Mouse (Mus musculus): ENCODE results near the gene 5031439G07Rik. TPM values are rescaled to one million over a fixed set of nuclear protein-coding genes. Genes with fewer than 3 reads are reported as not detected.

5031439G07Rik gene
- total RNA-seq (2012; rRNA removed), result 16.7 and 19.6 TPM in 2 replicates
- polyA plus RNA-seq (2012; ENCODE audit: insufficient read depth in 1 of 2, insufficient read length in 2 of 2, low read depth in 1 of 2, low replicate concordance in 2 of 2, missing spikeins in 1 of 2), result 10 to 100 TPM in 1 of 2 experiments, not detected in 1; 61.0 TPM

DNA sequence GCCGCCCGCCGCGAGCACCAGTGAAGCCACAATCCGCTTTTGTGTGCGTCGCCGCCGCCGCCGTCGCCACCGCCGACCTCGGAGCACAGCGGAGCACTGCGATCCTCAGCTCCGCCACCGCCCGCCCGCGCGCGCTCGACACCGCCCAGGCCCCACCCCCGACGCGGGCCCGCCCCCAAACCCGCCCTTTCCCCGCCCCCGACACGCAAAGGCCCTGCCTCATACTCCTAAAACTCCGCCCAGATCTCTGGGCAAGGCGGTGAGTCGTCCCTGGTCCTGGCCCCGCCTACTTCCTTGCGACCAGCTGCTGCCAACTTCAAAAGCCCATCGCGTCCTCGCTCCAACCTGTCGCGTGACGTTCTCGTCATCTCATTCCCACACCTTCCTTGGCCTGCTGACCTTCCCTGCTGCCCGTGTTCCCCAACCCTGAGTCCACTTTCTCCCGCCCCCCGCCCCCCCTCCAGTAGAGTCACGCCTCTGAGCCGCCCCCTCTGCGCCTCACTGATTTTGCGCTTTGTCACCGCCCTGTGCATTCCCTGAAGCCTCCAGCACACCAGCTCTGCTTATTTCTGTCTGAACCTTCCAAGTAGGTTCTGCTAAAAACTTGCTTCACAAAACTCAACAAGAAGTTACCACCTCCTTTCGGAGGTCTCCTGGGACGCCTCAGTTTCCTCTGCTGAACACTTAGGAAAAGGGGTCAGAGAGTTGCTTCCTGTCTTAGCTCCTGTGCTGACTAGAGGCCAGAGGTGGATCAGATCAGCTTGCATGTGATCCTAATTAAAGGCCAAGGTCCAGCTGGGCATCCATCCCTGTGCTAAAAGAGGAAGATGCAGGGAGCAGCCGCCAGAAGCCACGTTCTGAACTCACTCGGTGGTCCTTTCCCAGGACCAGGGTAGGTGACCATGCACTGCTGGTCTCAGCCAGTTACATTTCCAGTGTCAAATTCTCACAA, at the start of gene 5031439G07Rik:
Gene 5031439G07Rik, minus strand, starts transcription at position 678 of the 952 bp plus-strand sequence.
- H3K27ac ChIP-seq (ENCODE audit: control insufficient read depth, low read depth, low read length), result no peak within 1 kb of the TSS
- peaks cover 0 to 14% of the 10 kb centered on the region in 2 experiments; a peak in 2 of 4 replicates for H3K4me1 ChIP-seq (ENCODE audit: control insufficient read depth in 1 of 2, insufficient read depth in 2 of 2, low read length in 2 of 2)
- no peaks in the 10 kb centered on the region for H3K9me3 ChIP-seq (replicated peaks; ENCODE audit: insufficient read depth, low read length)
- DNase-seq (ENCODE audit: low read depth, low spot score), result peak; percentile 96
- peaks cover 5% of the 10 kb centered on the region for H3K79me2 ChIP-seq (ENCODE audit: control insufficient read depth, insufficient read depth, low read length, poor library complexity)
- H3K36me3 ChIP-seq (ENCODE audit: control insufficient read depth in 1 of 2, insufficient read depth in 2 of 2, low read length in 2 of 2), result peaks cover 0 to 7% of the 10 kb centered on the region in 2 experiments; a peak in 2 of 4 replicates
- peak within 1 kb of the TSS; percentile 81 for H3K9ac ChIP-seq (ENCODE audit: control insufficient read depth, low read depth, low read length, poor library complexity, severe bottlenecking)
- no peaks in the 10 kb centered on the region for H3K27me3 ChIP-seq (ENCODE audit: control insufficient read depth in 1 of 2, insufficient read depth in 2 of 2, low read length in 2 of 2)
- peak within 1 kb of the TSS; percentile 75 for H3K4me3 ChIP-seq (ENCODE audit: control insufficient read depth in 1 of 2, insufficient read depth in 1 of 2, low read depth in 2 of 2, low read length in 2 of 2)
- TF ChIP-seq ETS1 (IDR thresholded peaks at IDR 0.05; ENCODE audit: low read depth, low read length), result no peak
- TF ChIP-seq KAT2A (conservative IDR thresholded peaks at IDR 0.05; ENCODE audit: low read depth, low read length), result no peak
- TF ChIP-seq EP300 (IDR thresholded peaks at IDR 0.05; ENCODE audit: low read depth in 1 of 2, low read length in 2 of 2), result no peak
- no peak for TF ChIP-seq USF2 (IDR thresholded peaks at IDR 0.05; ENCODE audit: borderline replicate concordance in 1 of 2, insufficient read depth in 1 of 2, low read depth in 1 of 2, low read length in 2 of 2)
- TF ChIP-seq SMC3 (IDR thresholded peaks at IDR 0.05; ENCODE audit: low read depth, low read length), result no peak
- no peak for TF ChIP-seq POLR2AphosphoS2 (IDR thresholded peaks at IDR 0.05; ENCODE audit: low read length)
- 0 out of 2 replicates have a peak, but pooled peaks have one; percentile 42 for TF ChIP-seq HCFC1 (IDR thresholded peaks at IDR 0.05; ENCODE audit: low read depth, low read length)
- no peak for TF ChIP-seq CHD2 (IDR thresholded peaks at IDR 0.05; ENCODE audit: low read length)
- no peak for TF ChIP-seq BHLHE40 (IDR thresholded peaks at IDR 0.05; ENCODE audit: borderline replicate concordance, low read depth, low read length)
- 0 out of 2 replicates have a peak, but pooled peaks have one; percentile 41 for TF ChIP-seq MAZ (IDR thresholded peaks at IDR 0.05; ENCODE audit: low read depth, low read length)
- no peak for TF ChIP-seq ZKSCAN1 (IDR thresholded peaks at IDR 0.05; ENCODE audit: low read depth, low read length)
- no peak for TF ChIP-seq TAL1 (IDR thresholded peaks at IDR 0.05; ENCODE audit: low read length)
- no peak for TF ChIP-seq MYB (IDR thresholded peaks at IDR 0.05; ENCODE audit: low read depth, low read length)
- 0 out of 2 replicates have a peak, but pooled peaks have one; percentile 13 for TF ChIP-seq TCF12 (IDR thresholded peaks at IDR 0.05; ENCODE audit: low read depth, low read length)
- TF ChIP-seq MAFK (IDR thresholded peaks at IDR 0.05; ENCODE audit: borderline replicate concordance, low read depth, low read length), result no peak
- no peak for TF ChIP-seq CTCF (IDR thresholded peaks at IDR 0.05 in 2 of 3, conservative IDR thresholded peaks at IDR 0.05 in 1 of 3; ENCODE audit: control insufficient read depth in 1 of 3, insufficient read depth in 1 of 3, low read depth in 2 of 3, low read length in 3 of 3, poor library complexity in 1 of 3, severe bottlenecking in 1 of 3)
- peak; percentile 39 to 74; a peak in 3 of 4 replicates for TF ChIP-seq POLR2A (IDR thresholded peaks at IDR 0.05; ENCODE audit: control insufficient read depth in 1 of 2, insufficient read depth in 1 of 2, low read depth in 1 of 2, low read length in 2 of 2, poor library complexity in 1 of 2)
- no peak for TF ChIP-seq MYC (IDR thresholded peaks at IDR 0.05; ENCODE audit: low read depth, low read length)
- no peak for TF ChIP-seq MEF2A (IDR thresholded peaks at IDR 0.05; ENCODE audit: extremely low read depth, insufficient replicate concordance, low read depth, low read length, poor library complexity, severe bottlenecking)
- no peak; the same call in 1 of the 2 replicates for TF ChIP-seq MXI1 (IDR thresholded peaks at IDR 0.05; ENCODE audit: low read depth, low read length)
- TF ChIP-seq RCOR1 (IDR thresholded peaks at IDR 0.05; ENCODE audit: low read depth, low read length), result no peak
- no peak for TF ChIP-seq ZNF384 (IDR thresholded peaks at IDR 0.05; ENCODE audit: low read depth, low read length)
- TF ChIP-seq RAD21 (IDR thresholded peaks at IDR 0.05; ENCODE audit: low read depth, low read length), result no peak
- no peak for TF ChIP-seq TBP (IDR thresholded peaks at IDR 0.05; ENCODE audit: low read depth, low read length)
- no peak for TF ChIP-seq POLR2AphosphoS5 (IDR thresholded peaks at IDR 0.05; ENCODE audit: borderline replicate concordance, low read depth, low read length)
- TF ChIP-seq GATA1 (IDR thresholded peaks at IDR 0.05; ENCODE audit: low read depth, low read length), result no peak
- TF ChIP-seq ZC3H11A (IDR thresholded peaks at IDR 0.05; ENCODE audit: low read depth, low read length), result no peak
- TF ChIP-seq USF1 (IDR thresholded peaks at IDR 0.05; ENCODE audit: low read depth, low read length), result no peak
- TF ChIP-seq UBTF (IDR thresholded peaks at IDR 0.05; ENCODE audit: borderline replicate concordance, insufficient read depth, low read depth, low read length), result no peak
- TF ChIP-seq NRF1 (IDR thresholded peaks at IDR 0.05; ENCODE audit: insufficient read depth, low read depth, low read length, poor library complexity, severe bottlenecking), result no peak
- TF ChIP-seq ELF1 (IDR thresholded peaks at IDR 0.05; ENCODE audit: low read depth, low read length), result no peak
- TF ChIP-seq SIN3A (IDR thresholded peaks at IDR 0.05; ENCODE audit: low read length), result peak; percentile 50
- TF ChIP-seq JUND (IDR thresholded peaks at IDR 0.05; ENCODE audit: low read depth, low read length), result no peak
- no peak for TF ChIP-seq GABPA (IDR thresholded peaks at IDR 0.05; ENCODE audit: low read depth, low read length)

Data from MEL (cell line).